Mouse (Mus musculus) heart, embryonic 14.5 days (tissue): ENCODE measurements at regions not wholly inside any gene's neighbourhood (a gene's known extent, or its start where the extent isn't known, plus 50 kb on each side); places are given as distances from the start of the nearest gene placed in this dataset.

Experiments
- ATAC-seq: fragments of 200-750 bp; cut with Nextera tagmentation; 2 replicates; pipeline ENCODE4 v1.8.0; 2017; ENCODE audit warnings: low read depth, moderate TSS enrichment; ENCODE audit not compliant: insufficient number of reproducible peaks, insufficient read depth, low FRiP score
- H3K27ac ChIP-seq, 2 experiments: fragments of 200-500 bp in 1 of 2; fragments of 300-500 bp in 1 of 2; sonication (generic) in 1 of 2; replicated peaks in 1 of 2; 2 replicates each; pipeline ENCODE4 v1.5.1; 2012 to 2014; ENCODE audit warnings: low read depth in 2 of 2, low read length in 2 of 2, control low read depth in 1 of 2, mild to moderate bottlenecking in 1 of 2, mixed read lengths in 1 of 2; ENCODE audit not compliant: control insufficient read depth in 1 of 2, insufficient read depth in 1 of 2
- H3K27me3 ChIP-seq: fragments of 300-500 bp; sonication (generic); 2 replicates; pipeline ENCODE4 v1.6.1; 2014; ENCODE audit warnings: mild to moderate bottlenecking, low read length, control low read depth; ENCODE audit not compliant: control insufficient read depth, insufficient read depth
- H3K36me3 ChIP-seq: fragments of 300-500 bp; sonication (generic); 2 replicates; pipeline ENCODE4 v1.6.1; 2014; ENCODE audit warnings: mild to moderate bottlenecking, control low read depth, low read length, mixed read lengths; ENCODE audit not compliant: control insufficient read depth, insufficient read depth
- H3K4me1 ChIP-seq, 2 experiments: fragments of 200-500 bp in 1 of 2; fragments of 300-500 bp in 1 of 2; sonication (generic) in 1 of 2; 2 replicates each; pipeline ENCODE4 v1.6.1; 2012 to 2014; ENCODE audit warnings: low read length in 2 of 2, control low read depth in 1 of 2, mixed read lengths in 1 of 2; ENCODE audit not compliant: control insufficient read depth in 2 of 2, insufficient read depth in 2 of 2
- H3K4me2 ChIP-seq: fragments of 300-500 bp; sonication (generic); 2 replicates; pipeline ENCODE4 v1.6.1; 2014; ENCODE audit warnings: mild to moderate bottlenecking, low read length
- H3K4me3 ChIP-seq, 2 experiments: fragments of 200-500 bp in 1 of 2; fragments of 300-500 bp in 1 of 2; sonication (generic) in 1 of 2; 2 replicates each; pipeline ENCODE4 v1.5.1; 2012 to 2014; ENCODE audit warnings: low read length in 2 of 2, mild to moderate bottlenecking in 2 of 2, control low read depth in 1 of 2, low read depth in 1 of 2, moderate library complexity in 1 of 2; ENCODE audit not compliant: control insufficient read depth in 1 of 2, insufficient read depth in 1 of 2
- H3K9ac ChIP-seq: fragments of 300-500 bp; sonication (generic); 2 replicates; pipeline ENCODE4 v1.6.1; 2014; ENCODE audit warnings: mild to moderate bottlenecking, low read length
- H3K9me3 ChIP-seq: fragments of 300-500 bp; sonication (generic); 2 replicates; pipeline ENCODE4 v1.6.1; 2016; ENCODE audit warnings: low read length, control low read depth; ENCODE audit not compliant: control insufficient read depth
- WGBS: fragments of 180-500 bp; shearing (Covaris S2); extraction: QIAGEN DNeasy Blood & Tissue Kit; methylation state at CpG from one replicate; pipeline ENCODE4 v1.1.7; 2014; 5-methylcytosine and 5-hydroxymethylcytosine counted together

DNA sequence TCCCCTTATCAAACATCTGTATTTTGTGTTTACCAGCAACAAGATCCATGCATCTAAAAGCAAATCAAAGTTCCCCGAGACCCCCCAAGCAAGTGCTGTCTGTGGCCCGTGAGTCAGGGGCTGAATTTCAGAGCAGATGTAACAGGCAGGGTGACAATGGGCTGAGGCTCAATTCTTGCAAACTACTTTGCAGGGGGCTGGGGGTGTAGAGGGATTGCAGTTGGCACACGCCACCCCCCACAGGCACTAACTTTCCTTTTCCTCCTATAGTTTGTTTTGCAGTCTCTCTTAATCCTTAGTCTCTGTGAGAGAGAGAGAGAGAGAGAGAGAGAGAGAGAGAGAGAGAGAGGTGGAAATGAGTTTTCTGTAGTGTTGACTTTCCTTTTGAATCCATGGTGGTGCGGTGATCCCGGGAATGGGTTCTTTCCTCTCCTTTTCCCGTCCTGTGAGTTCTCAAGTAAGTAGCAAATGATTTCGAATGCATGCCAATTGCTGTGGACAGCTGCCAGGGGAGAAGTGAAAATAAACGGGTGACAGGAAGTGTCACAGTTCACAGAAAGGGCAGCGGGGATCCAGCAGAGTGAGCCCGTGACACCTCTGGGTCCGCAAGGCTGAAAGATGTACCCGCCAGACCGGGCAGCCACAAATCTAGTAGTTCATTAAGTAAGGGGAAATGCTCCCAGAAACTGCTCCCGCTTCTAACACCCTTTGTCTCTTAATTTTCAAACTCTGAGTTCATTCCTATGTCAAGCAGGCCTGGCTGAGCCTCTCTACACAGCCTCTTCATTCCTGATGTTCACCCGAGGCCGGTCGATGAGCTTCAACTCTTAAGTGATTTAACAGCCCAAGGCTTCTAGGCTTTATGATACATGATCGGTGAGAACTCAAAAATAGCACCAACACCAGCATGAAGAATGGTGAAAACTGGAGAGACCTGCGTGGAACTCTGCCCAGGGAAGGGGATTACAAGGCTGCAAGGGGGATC is 116.8 kb downstream of the Cyp26a1 start:
- H3K4me1 ChIP-seq, result peaks cover 9 to 12% of the 10 kb centered on the region in 2 experiments
- H3K27me3 ChIP-seq, result no peaks in the 10 kb centered on the region
- H3K4me3 ChIP-seq, result peak overlapping the region; percentile 5 to 17; a peak in 3 of 4 replicates
- H3K27ac ChIP-seq, result peak overlapping the region in 1 of 2 experiments; percentile 8; a peak in 1 of 4 replicates
- no peak for ATAC-seq
- peak overlapping the region; percentile 26; the same call in 1 of the 2 replicates for H3K9ac ChIP-seq
- H3K36me3 ChIP-seq, result no peaks in the 10 kb centered on the region
- WGBS, result 7% methylated on average over 19 of the region's 19 CpGs
- H3K4me2 ChIP-seq, result peak overlapping the region; percentile 56
- 0 out of 2 replicates have a peak, but pooled peaks cover 2% of the 10 kb centered on the region for H3K9me3 ChIP-seq

DNA sequence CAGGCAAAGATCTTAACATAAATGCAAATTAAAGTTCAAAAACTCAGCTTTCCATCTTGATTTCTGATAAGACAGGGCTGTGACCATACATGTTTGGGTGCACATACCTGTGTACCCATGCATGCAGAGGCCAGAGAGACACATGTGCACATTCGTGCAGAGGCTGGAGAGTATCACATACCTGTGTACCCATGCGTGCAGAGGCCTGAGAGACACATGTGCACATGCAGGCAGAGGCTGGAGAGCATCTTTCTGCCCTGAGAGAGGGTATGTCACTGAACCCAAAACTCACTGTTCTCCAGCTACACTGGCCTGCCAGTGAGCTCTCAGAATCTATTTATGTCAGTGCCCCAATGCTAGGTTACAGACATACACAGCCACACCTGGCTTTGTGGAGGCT is 118.0 kb downstream of the Cyp26a1 start:
- H3K27ac ChIP-seq, result no peak overlapping the region
- H3K9ac ChIP-seq, result no peak overlapping the region
- no peak for ATAC-seq
- no peak overlapping the region for H3K4me2 ChIP-seq
- H3K36me3 ChIP-seq, result no peaks in the 10 kb centered on the region
- peaks cover 9 to 12% of the 10 kb centered on the region in 2 experiments for H3K4me1 ChIP-seq
- 86% methylated on average over 2 of the region's 2 CpGs for WGBS
- no peaks in the 10 kb centered on the region for H3K27me3 ChIP-seq
- H3K9me3 ChIP-seq, result 0 out of 2 replicates have a peak, but pooled peaks cover 2% of the 10 kb centered on the region
- no peak overlapping the region for H3K4me3 ChIP-seq

DNA sequence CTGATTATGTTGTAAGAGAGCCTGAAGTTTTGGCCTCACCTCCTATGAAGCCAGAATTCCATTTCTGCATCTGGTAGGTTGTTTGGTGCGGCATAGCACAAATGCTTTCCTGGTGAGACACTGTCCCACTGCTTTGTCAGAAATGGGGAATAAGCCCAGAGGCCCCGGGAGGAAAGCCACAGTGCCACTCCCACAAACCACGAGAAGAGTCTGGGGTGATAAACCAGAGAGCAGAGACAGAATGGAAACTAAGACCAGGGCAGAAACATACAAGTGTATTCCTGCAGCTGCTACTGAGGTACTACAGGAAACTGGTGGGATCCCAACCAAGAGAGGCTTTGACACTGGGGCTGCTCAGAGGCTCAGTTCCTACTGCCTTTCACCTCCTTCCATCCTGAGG is 123.6 kb downstream of the Cyp26a1 start:
- Histone ChIP-seq H3K4me3 (no peak overlapping the region), H3K27me3 (no peaks in the 10 kb centered on the region), H3K4me1 (peaks cover 9% of the 10 kb centered on the region in 2 experiments), H3K27ac (peak overlapping the region; percentile 6 to 52; a peak in 1 of 4 replicates), H3K9ac (no peak overlapping the region), H3K4me2 (no peak overlapping the region), H3K9me3 (0 out of 2 replicates have a peak, but pooled peaks cover 2% of the 10 kb centered on the region), H3K36me3 (no peaks in the 10 kb centered on the region)
- 18% methylated on average over 3 of the region's 3 CpGs for WGBS
- no peak for ATAC-seq

DNA sequence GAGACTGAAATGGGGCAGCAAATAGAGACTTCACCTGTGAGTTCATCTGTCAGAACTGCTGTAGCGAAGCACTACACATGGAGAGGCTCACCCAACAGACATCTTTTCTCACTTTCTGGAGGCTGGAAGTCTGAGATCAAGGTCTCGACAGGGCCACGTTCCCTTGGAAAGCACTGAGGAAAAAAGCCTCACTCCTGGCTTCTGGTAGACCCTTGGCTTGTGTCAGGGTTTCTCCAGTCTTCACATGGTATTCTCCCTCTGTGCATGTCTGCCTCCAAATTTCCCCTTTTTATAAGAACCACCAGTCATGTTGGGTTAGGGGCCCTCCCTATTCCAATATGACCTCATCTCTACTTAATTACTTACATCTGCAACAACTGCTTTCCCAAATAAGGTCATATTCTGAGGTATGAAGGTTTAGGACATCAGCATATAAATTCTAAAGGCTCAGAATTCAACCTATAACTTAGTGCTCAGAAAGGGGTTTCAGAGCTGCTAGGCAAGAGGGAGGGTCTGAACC is 124.1 kb downstream of the Cyp26a1 start:
- H3K4me3 ChIP-seq, result no peak overlapping the region
- no peak for ATAC-seq
- H3K9ac ChIP-seq, result no peak overlapping the region
- H3K36me3 ChIP-seq, result no peaks in the 10 kb centered on the region
- H3K4me1 ChIP-seq, result peaks cover 9% of the 10 kb centered on the region in 2 experiments
- 91% methylated on average over 3 of the region's 3 CpGs for WGBS
- peak overlapping the region; percentile 6 to 52; a peak in 1 of 4 replicates for H3K27ac ChIP-seq
- H3K27me3 ChIP-seq, result no peaks in the 10 kb centered on the region
- H3K4me2 ChIP-seq, result no peak overlapping the region
- H3K9me3 ChIP-seq, result 0 out of 2 replicates have a peak, but pooled peaks cover 2% of the 10 kb centered on the region

DNA sequence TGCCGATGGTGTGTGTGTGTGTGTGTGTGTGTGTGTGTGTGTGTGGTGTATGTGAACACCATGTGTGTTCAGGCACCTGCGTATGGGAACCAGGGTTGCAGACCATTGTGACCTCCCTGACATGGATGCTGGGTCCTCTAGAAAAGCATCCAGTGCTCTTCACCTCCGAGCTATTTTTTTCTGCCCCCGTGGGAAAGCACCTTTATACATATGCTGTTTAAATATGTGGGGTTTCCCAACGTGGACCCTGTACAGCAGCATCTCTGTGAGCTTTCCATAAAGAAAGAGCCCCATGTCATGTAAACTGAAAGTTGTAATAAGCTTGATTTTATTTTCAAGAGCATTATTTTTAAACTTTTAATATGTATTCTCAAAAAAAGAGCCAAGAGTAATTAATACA is 126.6 kb downstream of the Cyp26a1 start:
- WGBS, result 79% methylated on average over 5 of the region's 5 CpGs
- Histone ChIP-seq H3K9me3 (no peaks in the 10 kb centered on the region), H3K4me3 (no peak overlapping the region), H3K9ac (no peak overlapping the region), H3K27me3 (no peaks in the 10 kb centered on the region), H3K4me2 (no peak overlapping the region), H3K36me3 (no peaks in the 10 kb centered on the region), H3K27ac (no peak overlapping the region), H3K4me1 (peaks cover 9% of the 10 kb centered on the region in 2 experiments)
- no peak for ATAC-seq

DNA sequence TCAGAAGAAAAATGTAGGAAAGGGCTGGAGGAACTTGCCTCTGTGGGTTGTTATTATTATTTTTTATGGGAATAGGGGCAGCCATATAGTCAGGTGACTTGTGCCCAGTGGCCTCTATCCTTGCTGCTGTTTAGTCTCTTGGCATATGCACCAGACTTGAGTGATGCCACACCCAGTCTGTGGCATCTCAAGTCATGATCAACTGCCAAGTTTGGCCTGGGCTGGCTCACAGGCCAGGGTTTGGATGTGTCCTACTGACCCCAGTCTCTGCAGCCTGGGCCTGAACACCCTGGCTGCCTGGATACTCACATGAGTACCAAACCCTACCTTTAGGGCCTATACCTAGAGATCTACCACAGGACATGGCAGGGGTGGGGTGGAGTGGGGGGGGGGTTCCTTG is 133.8 kb downstream of the Cyp26a1 start:
- Histone ChIP-seq H3K4me3 (no peak overlapping the region), H3K4me1 (no peaks in the 10 kb centered on the region)
- ATAC-seq, result no peak

DNA sequence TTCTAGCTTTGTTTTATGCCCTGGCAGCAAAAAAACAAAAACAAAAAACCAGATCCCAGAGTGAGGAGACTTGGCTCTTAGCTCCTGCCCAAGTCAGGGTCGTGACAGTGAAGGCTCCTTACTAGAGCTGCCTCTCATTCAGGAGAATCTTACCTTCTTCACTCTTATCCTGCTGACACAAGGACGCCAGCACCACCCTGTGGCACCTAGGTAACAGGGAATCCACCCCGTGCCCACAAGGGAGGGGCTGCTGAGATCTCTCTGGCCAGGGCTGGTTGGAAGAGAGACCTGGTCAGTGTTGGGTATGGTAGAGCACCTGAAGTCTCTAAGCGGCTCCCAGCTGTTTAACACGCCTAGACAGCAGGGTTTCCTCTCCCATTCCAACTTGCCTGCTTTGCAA is 139.3 kb downstream of the Cyp26a1 start:
- Histone ChIP-seq H3K4me2 (no peak overlapping the region), H3K36me3 (no peaks in the 10 kb centered on the region), H3K9me3 (no peaks in the 10 kb centered on the region), H3K4me3 (no peak overlapping the region), H3K9ac (no peak overlapping the region), H3K4me1 (peaks cover 11 to 12% of the 10 kb centered on the region in 2 experiments), H3K27me3 (no peaks in the 10 kb centered on the region), H3K27ac (peak overlapping the region in 1 of 2 experiments; percentile 14; a peak in 1 of 4 replicates)
- no peak for ATAC-seq
- WGBS, result 68% methylated on average over 5 of the region's 5 CpGs

More for the DNA sequence above, 133.8 kb downstream of the Cyp26a1 start:
- H3K27me3 ChIP-seq, result no peaks in the 10 kb centered on the region
- no peak overlapping the region for H3K9ac ChIP-seq
- no peaks in the 10 kb centered on the region for H3K36me3 ChIP-seq
- H3K9me3 ChIP-seq, result no peaks in the 10 kb centered on the region
- H3K4me2 ChIP-seq, result no peak overlapping the region
- no peak overlapping the region for H3K27ac ChIP-seq
